Mouse (Mus musculus): ENCODE measurements at regions not wholly inside any gene's neighbourhood (a gene's known extent, or its start where the extent isn't known, plus 50 kb on each side); places are given as distances from the start of the nearest gene placed in this dataset.

- no peak for DNase-seq (ENCODE audit: low spot score in 2 of 2)
These were observed 280.6 kb downstream of the Fsip2 start for GRCm38 (mm10) chr2:83224018-83224417.

GRCm38 (mm10) chr2:83226198-83226597 lies 282.8 kb downstream of the Fsip2 start:
- no peak for DNase-seq (ENCODE audit: low spot score in 2 of 2)

- DNase-seq (ENCODE audit: low spot score in 2 of 2), result no peak
These were observed 308.0 kb downstream of the Fsip2 start for GRCm38 (mm10) chr2:83251173-83252101.

DNA sequence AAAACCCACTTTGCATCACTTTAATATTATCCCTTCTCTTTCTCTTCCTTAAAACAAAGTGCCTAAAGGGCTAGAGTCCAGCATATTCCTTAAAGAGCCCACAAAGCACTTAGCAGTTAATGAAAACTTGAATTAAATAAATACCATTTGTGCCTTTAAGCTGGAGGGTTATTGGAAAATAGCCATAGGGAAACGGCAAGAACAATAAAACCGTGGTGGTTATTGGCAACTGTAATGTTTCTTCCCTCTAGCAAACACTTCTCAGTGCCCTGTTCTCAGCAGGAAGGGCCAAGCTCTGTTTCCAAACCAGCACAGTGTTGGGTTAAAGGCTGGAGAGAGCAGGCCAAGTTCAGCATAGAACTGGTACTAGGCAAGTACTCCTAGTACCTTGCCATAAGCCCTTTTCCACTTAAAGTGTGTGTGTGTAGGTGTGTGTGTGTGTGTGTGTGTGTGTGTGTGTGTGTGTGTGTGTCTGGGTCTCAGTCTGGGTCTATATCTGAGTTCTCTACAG lies 313.4 kb downstream of the Fsip2 start:
- DNase-seq (ENCODE audit: low spot score in 2 of 2), result no peak

DNA sequence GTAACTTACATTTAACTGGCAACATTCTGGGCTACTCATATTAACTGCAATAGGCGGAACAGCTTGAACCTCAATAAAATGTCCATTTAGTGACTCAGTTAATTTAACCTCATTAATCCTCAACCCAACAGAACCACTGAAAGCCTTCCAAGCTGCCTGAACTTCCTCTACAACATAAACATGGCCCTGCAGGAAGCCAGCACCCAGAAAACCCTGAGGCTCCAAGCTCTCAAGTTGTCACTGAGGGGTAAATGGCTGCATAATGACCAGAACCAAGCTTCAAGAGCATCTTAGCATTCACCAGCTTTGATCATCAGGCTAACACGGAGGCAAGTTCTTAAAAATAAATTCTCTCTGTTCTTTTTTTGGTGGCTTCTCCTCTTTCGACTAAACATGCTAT lies 315.2 kb downstream of the Fsip2 start:
- DNase-seq (ENCODE audit: low spot score in 2 of 2), result no peak

DNA sequence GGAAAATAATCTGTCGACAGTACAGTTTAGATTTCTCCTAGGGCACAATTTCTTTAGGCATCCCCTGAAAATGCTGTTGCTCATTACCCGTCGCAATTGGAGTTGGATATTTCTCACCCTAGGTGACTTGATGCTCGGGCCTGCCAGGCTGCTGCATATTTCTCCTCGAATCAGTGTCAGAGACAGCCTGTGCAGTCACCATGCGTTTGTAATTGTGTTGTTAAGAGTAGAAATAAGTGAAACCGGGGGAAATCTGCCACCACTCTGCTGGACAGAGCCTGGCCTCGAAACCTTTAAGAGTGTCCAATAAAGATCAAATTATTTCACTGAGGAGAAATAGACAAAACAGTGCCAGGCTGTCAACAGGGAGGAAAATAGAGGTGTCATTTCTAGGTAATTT lies 340.7 kb upstream of the Zc3h15 start:
- DNase-seq (ENCODE audit: low spot score in 2 of 2), result no peak

- DNase-seq (ENCODE audit: low spot score in 2 of 2), result no peak
These were observed 312.0 kb upstream of the Zc3h15 start for GRCm38 (mm10) chr2:83332056-83332769.

- no peak for DNase-seq (ENCODE audit: low spot score in 2 of 2)
These were observed 311.5 kb upstream of the Zc3h15 start for GRCm38 (mm10) chr2:83332770-83333157.

DNA sequence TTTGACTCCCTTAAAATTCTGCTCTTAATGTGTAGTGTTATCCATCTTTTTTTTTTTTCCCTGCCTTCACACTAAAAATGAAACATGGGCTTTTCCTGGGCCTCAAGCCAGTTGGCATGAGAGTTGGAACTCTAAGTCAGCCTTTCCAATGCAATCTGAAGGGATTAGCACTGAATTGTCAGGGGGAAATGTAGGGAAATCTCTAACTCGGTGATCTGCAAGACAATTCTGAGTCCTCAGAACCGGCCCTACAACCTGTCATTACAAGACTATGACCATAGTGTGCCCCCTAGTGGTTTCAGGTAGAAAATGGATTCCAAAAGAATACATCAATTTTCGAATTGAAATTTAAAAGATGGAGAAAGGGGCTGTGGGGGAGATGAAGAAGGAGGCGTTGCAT lies 306.9 kb upstream of the Zc3h15 start:
- peak in 1 of 2 experiments; percentile 5 for DNase-seq (ENCODE audit: low spot score in 2 of 2)

- no peak for DNase-seq (ENCODE audit: low spot score in 2 of 2)
These were observed 304.1 kb upstream of the Zc3h15 start for GRCm38 (mm10) chr2:83340168-83340567.

Measured in urinary bladder, postnatal 36 days (tissue).